Mouse (Mus musculus) kidney, adult 2 months (tissue): ENCODE measurements at regions not wholly inside any gene's neighbourhood (a gene's known extent, or its start where the extent isn't known, plus 50 kb on each side); places are given as distances from the start of the nearest gene placed in this dataset.

ENCODE experiments used
- DNase-seq: peaks from one replicate; pipeline ENCODE4 v3.0.0; 2021
- H3K27ac ChIP-seq: fragments of 200-500 bp; 2 replicates; pipeline ENCODE4 v1.5.1; 2012; ENCODE audit warnings: low read depth, low read length, control low read depth, inconsistent platforms; ENCODE audit not compliant: insufficient read depth
- H3K27me3 ChIP-seq: fragments of 200-500 bp; replicated peaks from 2 replicates; pipeline ENCODE4 v1.6.1; 2012; ENCODE audit warnings: mild to moderate bottlenecking, moderate library complexity, low read length, inconsistent platforms; ENCODE audit not compliant: control insufficient read depth, insufficient read depth
- H3K36me3 ChIP-seq: fragments of 200-500 bp; 2 replicates; pipeline ENCODE4 v1.6.1; 2012; ENCODE audit warnings: mild to moderate bottlenecking, moderate library complexity, low read length, inconsistent platforms; ENCODE audit not compliant: control insufficient read depth, insufficient read depth
- H3K4me1 ChIP-seq: fragments of 200-500 bp; 2 replicates; pipeline ENCODE4 v1.6.1; 2011; ENCODE audit warnings: low read length; ENCODE audit not compliant: control insufficient read depth, insufficient read depth
- H3K4me3 ChIP-seq: fragments of 200-500 bp; 2 replicates; pipeline ENCODE4 v1.5.1; 2011; ENCODE audit warnings: mild to moderate bottlenecking, low read depth, low read length, control low read depth; ENCODE audit not compliant: insufficient read depth
- CTCF ChIP-seq: fragments of 200-500 bp; conservative IDR thresholded peaks from 2 replicates; pipeline ENCODE4 v1.5.1; 2011; ENCODE audit warnings: low read depth, mild to moderate bottlenecking, control low read depth, low read length, moderate library complexity, mixed read lengths; ENCODE audit not compliant: insufficient read depth, insufficient read length
- POLR2A ChIP-seq: fragments of 200-500 bp; IDR thresholded peaks from one replicate; pipeline ENCODE4 v1.6.1; 2011; ENCODE audit warnings: low read depth, low read length, control low read depth
- WGBS: fragments of 180-500 bp; shearing (Covaris S2); methylation state at CpG from one replicate; pipeline ENCODE4 v1.1.7; 2018; 5-methylcytosine and 5-hydroxymethylcytosine counted together

DNA sequence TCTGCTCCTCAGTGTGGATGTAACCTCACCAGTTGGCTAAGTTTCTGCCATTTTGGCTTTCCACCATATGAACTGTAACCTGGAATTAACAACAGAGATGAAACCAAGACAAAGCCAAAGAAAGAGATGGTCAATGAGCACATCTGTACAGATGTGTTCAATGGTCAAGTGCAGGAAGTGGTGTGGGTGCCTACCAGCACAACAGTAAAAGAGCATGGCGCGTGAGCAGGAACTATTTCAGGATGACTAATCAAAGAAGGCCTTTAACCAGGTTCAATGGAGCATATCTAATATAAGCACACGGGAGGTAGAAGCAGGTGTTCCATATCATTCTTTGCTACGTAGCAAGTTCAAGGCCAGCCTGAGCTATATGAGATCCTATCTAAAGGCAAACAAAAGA is 140.0 kb downstream of the Gipc2 start:
- H3K27ac ChIP-seq, result no peak overlapping the region
- H3K4me3 ChIP-seq, result no peak overlapping the region
- WGBS, result 61% methylated on average over 4 of the region's 4 CpGs
- DNase-seq, result no peak
- no peak for TF ChIP-seq CTCF
- TF ChIP-seq POLR2A, result no peak
- H3K27me3 ChIP-seq, result no peaks in the 10 kb centered on the region
- H3K4me1 ChIP-seq, result peaks cover 2% of the 10 kb centered on the region; the same call in 1 of the 2 replicates
- H3K36me3 ChIP-seq, result no peaks in the 10 kb centered on the region

DNA sequence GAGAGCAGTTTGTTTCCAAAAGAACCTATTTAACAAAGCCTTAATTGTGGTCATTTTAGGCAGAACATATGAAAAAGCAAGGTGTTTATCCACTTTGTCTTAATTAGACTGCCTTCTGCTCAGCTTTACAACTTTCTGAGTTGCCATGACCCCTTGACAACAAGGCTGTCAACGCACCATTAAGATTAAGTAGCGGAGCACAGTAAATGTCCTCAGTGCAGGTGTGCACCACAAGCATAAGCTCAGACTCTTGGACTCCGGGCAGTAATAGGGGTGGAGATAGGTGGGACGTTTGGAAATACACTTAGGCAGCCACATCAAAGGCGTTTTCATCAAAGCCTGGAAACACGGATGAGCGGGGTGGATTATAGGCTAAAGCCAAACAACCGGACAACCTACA is 140.9 kb downstream of the Gipc2 start:
- Histone ChIP-seq H3K4me1 (peaks cover 2% of the 10 kb centered on the region; the same call in 1 of the 2 replicates), H3K27ac (no peak overlapping the region), H3K4me3 (no peak overlapping the region), H3K27me3 (no peaks in the 10 kb centered on the region), H3K36me3 (no peaks in the 10 kb centered on the region)
- 58% methylated on average over 8 of the region's 8 CpGs for WGBS
- no peak for DNase-seq
- TF ChIP-seq CTCF (no peak), POLR2A (no peak)

DNA sequence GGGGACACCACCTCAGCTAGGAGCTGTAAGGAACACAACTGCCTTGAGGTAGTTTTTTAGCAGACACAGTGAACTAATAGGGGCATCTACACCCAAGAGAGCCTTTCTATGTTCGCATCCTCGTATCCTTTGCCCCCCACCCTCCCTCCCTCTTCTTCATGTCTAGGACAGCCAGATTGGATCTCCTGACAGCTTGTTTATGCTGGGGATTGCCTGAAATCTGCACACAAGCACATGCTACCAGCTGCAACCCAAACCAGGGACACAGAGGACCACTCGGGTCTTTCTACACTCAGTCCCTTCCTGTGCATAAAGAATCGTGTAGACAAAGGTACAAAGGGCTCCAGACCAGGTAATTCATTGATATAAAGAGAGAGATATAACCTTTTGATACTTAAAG is 159.3 kb downstream of the Gipc2 start:
- no peaks in the 10 kb centered on the region for H3K4me1 ChIP-seq
- 81% methylated on average over 4 of the region's 4 CpGs for WGBS
- H3K36me3 ChIP-seq, result no peaks in the 10 kb centered on the region
- H3K27ac ChIP-seq, result no peak overlapping the region
- no peak for TF ChIP-seq CTCF
- no peak for TF ChIP-seq POLR2A
- no peaks in the 10 kb centered on the region for H3K27me3 ChIP-seq
- H3K4me3 ChIP-seq, result no peak overlapping the region
- DNase-seq, result no peak

DNA sequence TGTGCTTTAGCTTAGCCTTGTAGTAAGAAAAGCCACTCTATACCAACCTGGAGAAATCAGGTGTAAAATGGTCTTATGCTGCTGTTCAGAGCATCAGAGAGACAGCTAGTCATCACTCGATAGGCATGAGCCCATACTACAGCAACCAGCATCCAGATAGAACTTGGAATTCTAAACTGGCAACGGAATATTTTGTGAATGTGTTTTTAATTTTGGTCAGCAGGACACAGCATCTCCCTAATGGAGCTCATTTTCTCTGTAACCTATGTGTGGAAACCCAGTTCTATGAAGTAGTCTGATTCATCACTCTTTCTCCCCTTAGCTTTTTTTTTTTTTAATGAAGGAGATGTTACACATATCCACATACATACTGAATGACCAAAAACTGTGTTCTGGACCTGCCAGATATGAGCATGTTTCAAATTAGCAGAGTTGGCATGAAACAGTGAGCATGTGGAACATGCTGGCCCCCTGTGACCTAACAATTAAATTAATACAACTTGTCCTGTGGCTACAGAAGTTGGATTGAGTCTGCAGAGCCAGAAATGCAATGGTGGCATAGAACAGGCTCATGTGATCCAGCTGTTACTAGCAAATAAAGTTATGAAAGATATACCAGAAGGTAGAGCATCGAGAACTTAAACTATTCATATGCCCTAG is 160.5 kb downstream of the Gipc2 start:
- Histone ChIP-seq H3K4me1 (no peaks in the 10 kb centered on the region), H3K27me3 (no peaks in the 10 kb centered on the region), H3K4me3 (no peak overlapping the region), H3K36me3 (no peaks in the 10 kb centered on the region), H3K27ac (no peak overlapping the region)
- TF ChIP-seq POLR2A, result no peak
- no peak for TF ChIP-seq CTCF
- DNase-seq, result no peak
- 88% methylated on average over 3 of the region's 3 CpGs for WGBS

DNA sequence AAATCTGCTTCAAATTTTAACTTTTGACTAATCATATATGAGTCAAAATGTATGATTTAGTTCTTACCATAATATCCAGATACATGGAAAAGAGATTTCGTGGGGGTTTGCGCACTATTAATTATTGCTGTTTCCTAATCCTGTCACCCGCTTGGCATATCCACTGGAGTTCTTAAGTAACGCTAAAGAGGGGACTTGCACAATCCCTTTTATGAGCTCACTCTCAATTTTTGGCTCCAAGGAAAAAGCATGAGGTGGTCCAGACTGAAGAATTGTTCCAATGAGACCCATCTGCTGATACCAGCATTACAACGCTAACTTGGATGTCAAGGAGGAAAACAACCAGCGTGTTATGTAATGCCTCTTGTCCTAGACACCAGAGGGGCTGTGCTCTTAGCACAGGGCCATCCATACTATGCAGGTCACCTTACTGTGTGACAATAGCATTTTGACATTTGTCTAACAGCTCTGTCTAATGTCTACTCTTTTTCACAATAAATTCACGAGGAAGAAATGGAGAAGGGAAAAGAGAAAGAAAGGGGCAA is 161.5 kb downstream of the Gipc2 start:
- 88% methylated on average over 7 of the region's 7 CpGs for WGBS
- DNase-seq, result no peak
- H3K27ac ChIP-seq, result no peak overlapping the region
- no peaks in the 10 kb centered on the region for H3K4me1 ChIP-seq
- H3K27me3 ChIP-seq, result no peaks in the 10 kb centered on the region
- no peaks in the 10 kb centered on the region for H3K36me3 ChIP-seq
- TF ChIP-seq POLR2A (no peak), CTCF (no peak)
- no peak overlapping the region for H3K4me3 ChIP-seq

DNA sequence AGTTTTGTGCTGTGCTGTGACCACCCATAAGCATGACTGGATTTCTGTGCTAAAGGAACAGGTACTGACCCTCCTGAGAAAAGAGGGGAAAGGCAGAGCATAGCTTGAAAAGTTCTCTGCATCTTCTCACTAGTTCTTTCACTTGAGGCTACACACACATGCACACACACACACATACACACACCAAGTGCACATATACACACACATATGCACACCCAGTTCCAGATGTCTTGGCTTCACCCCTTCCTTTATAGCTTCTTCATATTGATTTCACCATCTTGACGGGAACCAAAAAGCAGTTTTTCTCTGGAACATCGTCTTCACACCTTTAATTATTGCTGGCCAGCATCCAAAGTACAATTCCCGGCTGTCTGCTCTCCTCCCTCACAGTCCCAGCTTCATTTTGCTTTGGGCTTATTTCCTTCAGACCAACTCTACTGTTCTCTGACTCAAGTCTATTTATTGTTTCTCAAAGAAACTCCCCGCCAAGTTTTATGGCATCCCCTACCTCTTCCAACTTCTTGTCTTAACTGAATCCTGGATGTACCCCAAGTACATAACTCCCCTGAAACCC is 160.2 kb upstream of the Ptgfr start:
- Histone ChIP-seq H3K4me3 (no peak overlapping the region), H3K36me3 (no peaks in the 10 kb centered on the region), H3K4me1 (no peaks in the 10 kb centered on the region), H3K27me3 (no peaks in the 10 kb centered on the region), H3K27ac (no peak overlapping the region)
- 49% methylated on average over 4 of the region's 4 CpGs for WGBS
- TF ChIP-seq POLR2A, result no peak
- no peak for TF ChIP-seq CTCF
- DNase-seq, result no peak

DNA sequence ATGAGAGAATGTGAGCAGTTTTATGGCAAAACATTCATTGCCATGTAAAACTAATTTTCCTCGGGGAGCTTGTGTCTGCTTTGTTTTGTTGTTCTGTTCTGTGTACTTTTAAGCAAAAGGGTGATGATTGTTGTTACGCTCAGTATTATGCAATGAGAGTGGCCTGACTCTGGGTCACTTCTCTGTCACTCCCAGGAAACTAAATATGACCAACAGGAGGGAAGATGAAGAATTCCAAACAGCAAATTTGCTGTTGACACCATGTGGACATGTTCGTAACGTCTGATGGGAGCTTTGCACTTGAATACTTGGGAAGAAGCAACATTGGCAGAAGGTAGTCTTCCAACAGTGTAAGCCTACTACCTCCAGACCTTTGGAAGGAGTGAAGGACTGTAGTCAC is 159.7 kb upstream of the Ptgfr start:
- 82% methylated on average over 4 of the region's 4 CpGs for WGBS
- no peak for TF ChIP-seq CTCF
- TF ChIP-seq POLR2A, result no peak

More for the DNA sequence above, 159.7 kb upstream of the Ptgfr start:
- no peak overlapping the region for H3K27ac ChIP-seq
- DNase-seq, result no peak
- H3K4me1 ChIP-seq, result no peaks in the 10 kb centered on the region
- H3K27me3 ChIP-seq, result no peaks in the 10 kb centered on the region
- no peaks in the 10 kb centered on the region for H3K36me3 ChIP-seq
- H3K4me3 ChIP-seq, result no peak overlapping the region
